ENCODE assay signal across 8 mouse cellular contexts in genomic region chr14:32084761-32085485, GRCm38 (mm10). TPM values are rescaled to one million over a fixed set of nuclear protein-coding genes. Genes with fewer than 3 reads are reported as not detected.
A peak's percentile ranks its signal among the peaks of the same experiment; 100 is the strongest.
DNase-seq lines count a peak whose midpoint lies in the region; ATAC-seq lines count a peak whose summit lies in the region.

Gene Oxnad1 (plus strand): TSS chr14:32085374.

- no peaks in the 10 kb centered on the region for H3K27me3 ChIP-seq in embryonic facial prominence, embryonic 14.5 days (replicated peaks; ENCODE audit: control insufficient read depth, insufficient read depth, low read length)
- no peaks in the 10 kb centered on the region for H3K27me3 ChIP-seq in heart, embryonic 16.5 days (ENCODE audit: control insufficient read depth, insufficient read depth, low read length)
- H3K27me3 ChIP-seq in midbrain, embryonic 14.5 days (ENCODE audit: control insufficient read depth, insufficient read depth, low read length), result no peaks in the 10 kb centered on the region

- DNase-seq in kidney, postnatal 25 days, result peak; percentile 89 to 95
- DNase-seq in kidney, adult 8-10 months, result no peak
- peak; percentile 95 for DNase-seq in MN1 (ENCODE audit: low spot score)
- DNase-seq in embryonic facial prominence, embryonic 14.5 days (ENCODE audit: low spot score), result peak; percentile 96
- DNase-seq in left cerebral cortex, postnatal 36 days (ENCODE audit: low spot score in 2 of 2), result no peak
- DNase-seq in midbrain, embryonic 14.5 days, result peak; percentile 91
- no peak for DNase-seq in B cell, adult 2 months

- intact Hi-C loops in left cerebral cortex, postnatal 36 days (cut with DNase I), result no loop called here

- H3K27ac ChIP-seq in embryonic facial prominence, embryonic 14.5 days (replicated peaks; ENCODE audit: low read depth, low read length), result peak within 1 kb of the TSS; percentile 89
- H3K27ac ChIP-seq in heart, embryonic 16.5 days (ENCODE audit: low read length), result peak within 1 kb of the TSS; percentile 89
- H3K27ac ChIP-seq in midbrain, embryonic 14.5 days (replicated peaks; ENCODE audit: low read depth, low read length), result peak within 1 kb of the TSS; percentile 84

- H3K9me3 ChIP-seq in embryonic facial prominence, embryonic 14.5 days (ENCODE audit: control insufficient read depth, low read length), result no peaks in the 10 kb centered on the region
- H3K9me3 ChIP-seq in heart, embryonic 16.5 days (replicated peaks; ENCODE audit: control insufficient read depth, low read length), result no peaks in the 10 kb centered on the region
- H3K9me3 ChIP-seq in midbrain, embryonic 14.5 days (ENCODE audit: control insufficient read depth, low read length), result no peaks in the 10 kb centered on the region

- peaks cover 22% of the 10 kb centered on the region for H3K36me3 ChIP-seq in embryonic facial prominence, embryonic 14.5 days (ENCODE audit: control insufficient read depth, insufficient read depth, low read length)
- H3K36me3 ChIP-seq in heart, embryonic 16.5 days (ENCODE audit: control insufficient read depth, insufficient read depth), result peaks cover 17% of the 10 kb centered on the region
- H3K36me3 ChIP-seq in midbrain, embryonic 14.5 days (ENCODE audit: control insufficient read depth, insufficient read depth, low read length), result peaks cover 27% of the 10 kb centered on the region

- WGBS in embryonic facial prominence, embryonic 14.5 days, result 3% methylated on average over 22 of the region's 22 CpGs
- 3% methylated on average over 22 of the region's 22 CpGs for WGBS in heart, embryonic 16.5 days
- 4% methylated on average over 22 of the region's 22 CpGs for WGBS in midbrain, embryonic 14.5 days

- peak within 1 kb of the TSS; percentile 67 for H3K4me3 ChIP-seq in embryonic facial prominence, embryonic 14.5 days (ENCODE audit: low read depth, low read length)
- H3K4me3 ChIP-seq in heart, embryonic 16.5 days (ENCODE audit: low read length), result peak within 1 kb of the TSS; percentile 73
- H3K4me3 ChIP-seq in midbrain, embryonic 14.5 days (replicated peaks; ENCODE audit: low read depth, low read length), result peak within 1 kb of the TSS; percentile 56

- H3K9ac ChIP-seq in embryonic facial prominence, embryonic 14.5 days (ENCODE audit: low read depth, low read length), result peak within 1 kb of the TSS; percentile 74
- peak within 1 kb of the TSS; percentile 80 for H3K9ac ChIP-seq in heart, embryonic 16.5 days (ENCODE audit: low read length)
- H3K9ac ChIP-seq in midbrain, embryonic 14.5 days (replicated peaks; ENCODE audit: low read length), result peak within 1 kb of the TSS; percentile 70

- peak within 1 kb of the TSS; percentile 72 for H3K4me2 ChIP-seq in embryonic facial prominence, embryonic 14.5 days (ENCODE audit: low read depth, low read length)
- peak within 1 kb of the TSS; percentile 87 for H3K4me2 ChIP-seq in heart, embryonic 16.5 days (ENCODE audit: low read depth, low read length)
- peak within 1 kb of the TSS; percentile 59 for H3K4me2 ChIP-seq in midbrain, embryonic 14.5 days (ENCODE audit: low read length)

- peak; percentile 95 for ATAC-seq in embryonic facial prominence, embryonic 14.5 days (ENCODE audit: low read depth)
- ATAC-seq in heart, embryonic 16.5 days (replicated peaks; ENCODE audit: extremely low read depth, insufficient read depth, low FRiP score), result peak; percentile 91
- ATAC-seq in midbrain, embryonic 14.5 days (ENCODE audit: low FRiP score, low TSS enrichment), result peak; percentile 95

- peaks cover 13% of the 10 kb centered on the region for H3K4me1 ChIP-seq in embryonic facial prominence, embryonic 14.5 days (ENCODE audit: control insufficient read depth, insufficient read depth, low read length)
- peaks cover 11% of the 10 kb centered on the region for H3K4me1 ChIP-seq in heart, embryonic 16.5 days (ENCODE audit: control insufficient read depth, insufficient read depth, low read length)
- H3K4me1 ChIP-seq in midbrain, embryonic 14.5 days (ENCODE audit: control insufficient read depth, insufficient read depth, low read length), result peaks cover 17% of the 10 kb centered on the region

RNA-seq across cellular contexts. Expression of gene Oxnad1, which starts in this region (rescaled TPM):
- polyA plus RNA-seq in embryonic facial prominence, embryonic 14.5 days (2014; fragmentation: Nextera tagmentation; extraction: Ambion mirVana), result 14.2 and 14.8 TPM in 2 replicates
- 44.4 and 51.6 TPM in 2 replicates for polyA plus RNA-seq in heart, embryonic 16.5 days (2015; fragmentation: Nextera tagmentation; extraction: Ambion mirVana)
- 10 to 100 TPM; 13.6 to 15.3 TPM for total RNA-seq in left cerebral cortex, postnatal 36 days (2021)
- polyA plus RNA-seq in midbrain, embryonic 14.5 days (2014; fragmentation: Nextera tagmentation; extraction: Ambion mirVana), result 11.7 and 16.4 TPM in 2 replicates

Comparison
In these comparisons a context has a peak if more than half of its experiments do, and no peak if none do; other contexts are left out.
1. DNase-seq: peak in kidney, postnatal 25 days (2 of 2), MN1 (single experiment), embryonic facial prominence, embryonic 14.5 days (single experiment) and midbrain, embryonic 14.5 days (single experiment); none in kidney, adult 8-10 months (0 of 2), left cerebral cortex, postnatal 36 days (0 of 2) and B cell, adult 2 months (0 of 2).
2. Peak in every context shown above with its lines, with median percentiles within 50 percentile points of each other: ATAC-seq, H3K27ac ChIP-seq, H3K4me2 ChIP-seq, H3K4me3 ChIP-seq and H3K9ac ChIP-seq.